Mouse (Mus musculus) layer of hippocampus, adult 11-12 months (tissue): Measurements from ENCODE around the gene Ncf4.
"Not testable (repeated sequence)": the region's sequence is repeated elsewhere in the genome, so short reads cannot be mapped to it uniquely, and the experiment has no call there.

Experiments
- DNase-seq: peaks from one replicate; pipeline ENCODE4 v3.0.0; 2022; ENCODE audit warnings: low spot score

Ncf4 gene

GRCm38 (mm10) chr15:78254751-78255150 lies 10.2 kb downstream of the Ncf4 start:
- peak; percentile 64 for DNase-seq

DNA sequence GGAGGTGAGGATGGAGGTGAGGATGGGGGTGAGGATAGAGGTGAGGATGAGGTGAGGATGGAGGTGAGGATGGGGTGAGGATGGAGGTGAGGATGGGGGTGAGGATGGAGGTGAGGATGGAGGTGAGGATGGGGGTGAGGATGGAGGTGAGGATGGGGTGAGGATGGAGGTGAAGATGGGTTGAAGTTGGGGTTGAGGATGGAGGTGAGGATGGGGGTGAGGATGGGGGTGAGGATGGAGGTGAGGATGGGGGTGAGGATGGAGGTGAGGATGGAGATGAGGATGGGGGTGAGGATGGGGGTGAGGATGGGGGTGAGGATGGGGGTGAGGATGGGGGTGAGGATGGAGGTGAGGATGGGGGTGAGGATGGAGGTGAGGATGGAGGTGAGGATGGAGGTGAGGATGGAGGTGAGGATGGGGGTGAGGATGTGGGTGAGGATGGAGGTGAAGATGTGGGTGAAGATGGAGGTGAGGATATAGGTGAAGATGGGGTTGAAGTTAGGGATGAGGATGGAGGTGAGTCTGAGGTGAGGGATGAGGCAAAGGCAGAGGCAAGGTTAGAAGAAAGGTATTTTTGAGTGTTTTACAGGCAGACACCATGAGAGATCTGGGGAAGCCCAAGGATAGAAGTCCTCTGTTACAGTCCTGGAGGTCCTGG lies 12.1 kb downstream of the Ncf4 start:
- DNase-seq = not testable (repeated sequence)

DNA sequence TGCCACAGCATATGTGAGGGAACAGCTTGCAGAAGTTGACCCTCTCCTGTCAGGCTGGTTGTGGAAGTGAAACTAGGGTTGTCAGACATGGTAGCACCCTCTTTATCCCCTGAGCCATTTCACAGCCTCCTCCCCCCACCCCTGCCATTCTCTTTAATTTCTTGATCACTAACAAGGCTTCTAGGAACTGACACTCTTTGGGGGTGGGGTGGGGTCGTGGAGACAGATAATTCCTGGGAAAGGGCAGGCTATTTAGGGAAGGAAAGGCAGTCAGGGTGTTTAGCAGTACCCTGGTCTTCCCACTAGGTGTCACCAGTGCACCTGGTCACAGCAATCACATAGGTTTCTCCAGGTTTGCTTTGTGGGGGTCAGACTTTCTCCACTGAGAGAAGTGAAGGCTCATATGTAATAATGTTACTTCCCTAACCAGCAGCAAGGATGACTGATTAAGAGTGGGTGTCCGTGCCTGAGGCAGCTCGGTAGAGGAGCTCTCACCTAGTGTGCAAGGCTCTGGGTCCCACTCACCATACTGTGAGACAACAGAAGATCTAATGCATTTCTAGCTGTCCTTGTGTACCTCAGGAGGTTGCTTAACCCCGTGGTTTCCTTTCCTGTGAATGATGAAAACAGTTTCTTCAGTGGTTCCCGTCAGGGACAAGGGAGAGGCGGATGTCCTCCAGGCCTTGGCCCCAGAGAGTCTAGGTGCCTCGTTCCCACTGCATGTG lies 12.9 kb downstream of the Ncf4 start:
- DNase-seq = peak; percentile 77

DNA sequence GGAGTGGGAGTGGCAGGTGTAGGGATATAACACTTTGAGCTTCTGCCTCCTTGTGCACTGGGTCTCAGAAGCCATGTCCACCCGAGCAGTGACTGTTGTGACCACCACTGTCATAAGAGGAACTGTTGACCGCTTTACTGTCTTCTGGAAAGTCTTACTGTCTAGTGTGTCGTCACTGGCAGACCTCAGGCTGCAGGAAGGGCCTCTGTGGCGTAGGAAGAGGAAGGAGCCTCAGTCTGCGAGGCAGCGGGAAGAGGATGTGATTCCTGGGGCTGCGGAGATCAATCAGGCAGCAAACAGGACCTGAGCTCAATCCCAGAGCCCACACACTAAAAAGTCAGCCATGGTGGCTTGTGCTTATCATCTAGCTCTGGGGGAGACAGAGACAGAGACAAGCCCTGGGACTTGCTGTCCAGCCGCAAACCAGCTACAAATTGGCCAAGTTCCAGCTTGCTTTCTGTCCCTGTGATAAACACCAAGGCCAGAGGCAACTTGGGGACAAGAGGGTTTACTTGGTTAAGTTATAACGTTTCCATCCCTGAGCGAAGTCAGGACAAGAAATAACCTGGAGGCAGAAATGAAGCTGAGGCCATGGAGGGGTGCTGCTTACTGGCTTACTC lies 13.8 kb downstream of the Ncf4 start:
- DNase-seq = peak; percentile 43

- DNase-seq = no peak
Observed at GRCm38 (mm10) chr15:78260668-78261333, 16.2 kb downstream of the Ncf4 start.

GRCm38 (mm10) chr15:78263286-78263685 lies 18.7 kb downstream of the Ncf4 start:
- DNase-seq = no peak

DNA sequence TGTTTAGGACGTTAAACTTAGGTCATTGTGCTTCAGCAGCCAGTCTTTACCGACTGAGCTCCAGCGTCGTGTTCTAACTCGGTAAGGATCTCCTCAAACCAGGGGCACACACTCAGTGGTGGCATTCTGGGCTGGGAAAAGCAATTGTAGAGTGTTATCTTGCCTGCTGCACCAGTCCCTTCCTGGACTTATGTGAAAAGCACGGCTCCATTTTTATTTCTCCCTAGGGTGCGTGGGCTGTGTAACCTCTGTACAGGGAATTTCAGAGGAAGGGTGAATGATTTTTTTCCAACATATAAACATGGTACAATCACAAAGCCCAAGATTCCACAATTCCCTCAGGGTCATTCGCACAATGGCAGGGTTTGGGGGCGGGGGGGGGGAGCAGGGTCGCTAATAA lies 22.8 kb downstream of the Ncf4 start:
- no peak for DNase-seq

DNA sequence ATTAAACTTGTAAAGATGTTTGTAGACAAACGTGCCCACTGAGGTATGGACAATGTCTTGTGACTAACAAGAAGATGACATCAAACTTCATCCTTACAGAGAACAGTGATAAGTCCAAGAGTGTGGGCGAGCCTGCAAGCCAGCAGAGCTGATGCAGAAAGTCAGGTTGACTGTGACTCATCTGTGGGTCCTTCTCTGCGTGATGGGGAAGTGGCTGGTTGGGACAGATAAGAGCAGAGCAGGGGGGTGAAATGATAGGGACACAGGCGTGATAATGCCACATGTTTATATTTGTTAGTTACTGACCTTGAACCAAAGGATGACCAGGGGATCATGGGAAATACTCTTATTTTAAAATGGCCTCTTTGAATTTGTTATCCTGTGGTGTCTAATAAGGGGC lies 23.3 kb downstream of the Ncf4 start:
- no peak for DNase-seq

GRCm38 (mm10) chr15:78271208-78271607 lies 26.6 kb downstream of the Ncf4 start:
- no peak for DNase-seq

DNA sequence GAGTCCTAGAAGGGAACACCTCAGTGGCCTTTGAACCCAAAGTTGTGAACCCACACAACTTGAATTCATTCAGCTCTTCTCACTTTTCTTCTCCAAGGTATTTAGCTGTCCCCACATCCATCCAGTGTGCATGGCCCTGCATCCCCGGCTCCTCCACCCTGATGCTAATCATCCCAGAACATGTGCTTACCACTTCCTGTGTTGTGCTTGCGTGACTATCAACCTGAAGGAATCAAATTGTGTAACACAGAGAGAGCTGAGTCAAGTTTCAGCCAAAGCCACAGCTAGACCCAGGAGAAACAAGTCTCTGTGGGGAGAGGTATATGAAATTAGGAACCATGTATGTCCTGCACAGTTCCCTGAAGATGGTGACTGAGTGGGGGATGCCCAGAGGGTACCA lies 33.7 kb downstream of the Ncf4 start:
- DNase-seq = no peak

- no peak for DNase-seq
Observed at GRCm38 (mm10) chr15:78287941-78288340, 43.3 kb downstream of the Ncf4 start.

GRCm38 (mm10) chr15:78289775-78290174 lies 45.2 kb downstream of the Ncf4 start:
- not testable (repeated sequence) for DNase-seq

DNA sequence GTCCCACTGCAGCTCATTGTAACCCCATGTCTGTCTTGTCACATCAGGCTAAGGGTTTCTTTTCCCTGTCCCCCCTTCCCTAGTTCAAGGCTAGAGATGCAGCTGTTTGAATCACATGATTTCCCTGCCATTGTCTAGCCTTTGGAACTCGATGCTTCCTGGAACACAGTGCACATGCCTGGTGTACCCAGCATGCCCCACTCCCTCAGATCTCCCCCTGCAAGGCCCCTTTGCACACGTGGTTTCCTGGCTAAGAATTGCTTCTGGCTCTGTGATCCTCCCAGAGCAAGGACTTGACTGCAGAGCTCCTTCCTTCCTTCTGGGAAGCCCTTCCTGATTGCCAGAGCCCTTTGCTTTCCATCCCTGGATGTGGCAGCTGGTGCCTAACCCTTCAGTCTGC lies 48.6 kb downstream of the Ncf4 start:
- not testable (repeated sequence) for DNase-seq

- no peak for DNase-seq
Observed at GRCm38 (mm10) chr15:78293716-78294115, 49.1 kb downstream of the Ncf4 start.

DNA sequence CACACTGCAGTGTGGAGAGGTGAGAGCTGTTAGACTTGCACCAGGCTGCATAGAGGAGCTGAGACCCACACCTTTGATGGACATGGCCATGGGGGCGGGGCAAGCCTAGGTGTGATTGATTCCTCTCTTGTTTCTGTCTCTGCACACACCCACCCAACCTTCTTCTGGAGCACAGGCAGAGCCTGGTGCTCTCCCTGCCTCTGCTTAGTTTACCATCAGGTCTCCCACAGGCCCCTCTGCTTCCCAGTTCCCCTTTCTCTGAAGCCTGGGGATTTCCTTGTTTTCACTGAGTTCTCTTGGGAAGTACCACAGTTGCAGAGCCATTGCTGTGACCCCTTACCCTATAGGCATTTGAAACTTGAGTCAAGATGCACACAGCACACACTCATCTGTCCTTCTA lies 54.0 kb downstream of the Ncf4 start:
- DNase-seq = no peak

DNA sequence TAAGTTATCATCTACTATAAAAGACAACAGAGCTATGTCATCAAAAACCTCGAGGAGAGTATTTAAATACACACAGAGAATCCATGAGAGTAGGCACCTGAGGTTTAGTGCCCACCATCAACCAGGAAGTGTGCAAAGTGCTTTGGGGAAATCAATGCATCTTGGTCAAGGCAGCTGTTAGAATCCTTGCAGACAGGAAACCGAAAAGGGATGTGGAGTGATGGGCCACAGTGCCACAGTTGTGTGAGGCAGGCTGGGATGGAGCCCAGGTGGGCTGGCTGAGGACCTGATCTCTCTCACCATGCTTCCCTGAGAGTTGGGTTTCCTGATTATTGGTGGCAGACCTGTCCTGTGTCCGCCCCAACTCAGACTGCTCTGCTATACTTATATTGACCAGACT lies 55.0 kb downstream of the Ncf4 start:
- DNase-seq = no peak

DNA sequence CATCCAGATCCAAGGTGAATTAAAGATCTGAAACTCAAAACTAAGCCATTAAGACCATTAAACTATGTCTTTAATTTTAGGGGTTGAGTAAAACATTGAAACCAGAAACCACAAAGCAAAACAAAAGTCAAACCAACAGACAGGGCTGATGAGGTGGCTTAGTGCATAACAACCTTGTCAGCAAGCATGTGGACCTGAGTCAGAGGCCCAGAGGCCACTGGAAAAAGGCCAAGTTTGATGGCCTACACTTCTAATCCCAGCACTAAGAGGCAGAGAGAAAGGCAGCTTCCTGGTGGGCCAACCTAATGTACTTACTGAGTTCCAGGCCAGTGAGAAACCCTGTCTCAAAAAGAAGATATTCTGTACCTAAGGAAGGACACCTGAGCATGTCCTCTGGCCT lies 56.2 kb downstream of the Ncf4 start:
- DNase-seq = no peak

- no peak for DNase-seq
Observed at GRCm38 (mm10) chr15:78302718-78303117, 58.1 kb downstream of the Ncf4 start.

- DNase-seq = no peak
Observed at GRCm38 (mm10) chr15:78303665-78304233, 59.1 kb downstream of the Ncf4 start.

DNA sequence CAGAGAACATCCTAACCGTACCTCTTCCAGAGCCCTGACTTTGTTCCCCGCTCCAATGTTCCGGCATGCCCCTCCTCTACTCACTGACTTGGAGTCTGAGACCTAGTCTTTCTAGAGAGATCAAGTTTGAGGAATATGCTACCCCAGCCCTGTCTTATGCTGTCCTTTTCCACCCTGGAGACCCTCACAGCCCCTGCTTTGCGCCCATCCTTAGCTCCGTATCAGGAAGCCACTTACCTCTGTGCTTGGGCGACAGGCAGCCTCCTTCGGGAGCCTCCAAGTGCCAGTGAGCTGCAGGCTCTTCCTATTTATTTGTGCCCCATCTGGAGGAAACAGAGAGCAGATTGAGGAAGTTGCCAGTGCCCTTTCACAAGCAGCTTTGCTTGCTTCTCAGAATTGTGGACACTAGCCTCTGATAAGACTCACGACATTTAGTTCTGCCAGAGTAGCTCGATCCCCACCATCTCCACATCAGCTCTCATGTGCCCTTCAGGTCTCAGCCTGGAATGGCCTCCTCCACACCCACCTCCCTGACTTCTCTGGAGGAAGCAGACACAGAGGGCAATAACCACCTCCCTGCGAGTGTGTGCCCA lies 60.8 kb downstream of the Ncf4 start, which contains the start of gene Csf2rb2:
Csf2rb2 (minus strand) TSS at position 381 of the 593 bp plus-strand sequence.
- DNase-seq = peak; percentile 11

GRCm38 (mm10) chr15:78309865-78310264 lies 65.3 kb downstream of the Ncf4 start:
- DNase-seq = no peak

- DNase-seq = no peak
Observed at GRCm38 (mm10) chr15:78310971-78311370, 66.4 kb downstream of the Ncf4 start.
